8 mouse cellular contexts compared by ENCODE assay signal in genomic region chr5:135834769-135835491, GRCm38 (mm10). TPM values are rescaled to one million over a fixed set of nuclear protein-coding genes. Genes with fewer than 3 reads are reported as not detected.
DNase-seq lines count a peak whose midpoint lies in the region; ATAC-seq lines count a peak whose summit lies in the region.

No protein-coding gene starts in this region.

- H3K4me3 ChIP-seq in forebrain, embryonic 13.5 days, result peak overlapping the region; percentile 50
- H3K4me3 ChIP-seq in hindbrain, embryonic 11.5 days (ENCODE audit: low read depth, low read length), result peak overlapping the region; percentile 44
- peak overlapping the region; percentile 55 for H3K4me3 ChIP-seq in lung, embryonic 16.5 days (ENCODE audit: low read length)

- peak overlapping the region; percentile 4 for H3K27ac ChIP-seq in forebrain, embryonic 13.5 days
- H3K27ac ChIP-seq in hindbrain, embryonic 11.5 days (ENCODE audit: low read depth, low read length), result 0 out of 2 replicates have a peak overlapping the region, but pooled peaks have one; percentile 49
- H3K27ac ChIP-seq in lung, embryonic 16.5 days (ENCODE audit: low read length), result no peak overlapping the region

- no peaks in the 10 kb centered on the region for H3K9me3 ChIP-seq in forebrain, embryonic 13.5 days (replicated peaks)
- H3K9me3 ChIP-seq in hindbrain, embryonic 11.5 days (ENCODE audit: control insufficient read depth, low read length), result no peaks in the 10 kb centered on the region
- H3K9me3 ChIP-seq in lung, embryonic 16.5 days (ENCODE audit: control insufficient read depth, low read length), result no peaks in the 10 kb centered on the region

- peak overlapping the region; percentile 68 for H3K9ac ChIP-seq in forebrain, embryonic 13.5 days
- peak overlapping the region; percentile 49 for H3K9ac ChIP-seq in hindbrain, embryonic 11.5 days (ENCODE audit: low read depth, low read length)
- peak overlapping the region; percentile 49 for H3K9ac ChIP-seq in lung, embryonic 16.5 days (ENCODE audit: low read length)

- peaks cover 27% of the 10 kb centered on the region for H3K4me1 ChIP-seq in forebrain, embryonic 13.5 days
- peaks cover 5% of the 10 kb centered on the region; the same call in 1 of the 2 replicates for H3K4me1 ChIP-seq in hindbrain, embryonic 11.5 days (replicated peaks; ENCODE audit: control insufficient read depth, insufficient read depth, low read length)
- peaks cover 11% of the 10 kb centered on the region for H3K4me1 ChIP-seq in lung, embryonic 16.5 days (replicated peaks; ENCODE audit: control insufficient read depth, insufficient read depth, low read length)

- DNase-seq in Muller cell, postnatal 12 days (ENCODE audit: inconsistent ontology term), result peak; percentile 85
- DNase-seq in c-Kit-positive CD71-positive TER-119-positive erythroid progenitor cells, embryonic 14.5 days (ENCODE audit: low spot score), result peak; percentile 75
- DNase-seq in hindbrain, embryonic 11.5 days (ENCODE audit: low spot score), result peak; percentile 93
- peak; percentile 67 to 73 for DNase-seq in layer of hippocampus, postnatal 10 days (ENCODE audit: low spot score in 2 of 2)
- DNase-seq in ovary, postnatal 14 days (ENCODE audit: low spot score), result peak; percentile 44
- DNase-seq in thymus, postnatal 10 days (ENCODE audit: low spot score in 2 of 2), result peak; percentile 22 to 29

- peak overlapping the region; percentile 89 for H3K4me2 ChIP-seq in forebrain, embryonic 13.5 days
- peak overlapping the region; percentile 77 for H3K4me2 ChIP-seq in hindbrain, embryonic 11.5 days (replicated peaks; ENCODE audit: low read depth, low read length)
- peak overlapping the region; percentile 89 for H3K4me2 ChIP-seq in lung, embryonic 16.5 days (ENCODE audit: low read depth, low read length)

- under 1% methylated on average over 47 of the region's 47 CpGs for WGBS in forebrain, embryonic 13.5 days
- WGBS in hindbrain, embryonic 11.5 days, result 1% methylated on average over 47 of the region's 47 CpGs
- WGBS in lung, embryonic 16.5 days, result 1% methylated on average over 47 of the region's 47 CpGs

- H3K36me3 ChIP-seq in forebrain, embryonic 13.5 days (ENCODE audit: poor library complexity, severe bottlenecking), result no peaks in the 10 kb centered on the region
- H3K36me3 ChIP-seq in hindbrain, embryonic 11.5 days (ENCODE audit: control insufficient read depth, insufficient read depth, low read length), result no peaks in the 10 kb centered on the region
- H3K36me3 ChIP-seq in lung, embryonic 16.5 days (ENCODE audit: control insufficient read depth, insufficient read depth, low read length), result no peaks in the 10 kb centered on the region

- ATAC-seq in forebrain, embryonic 13.5 days, result peak; percentile 93
- peak; percentile 91 for ATAC-seq in hindbrain, embryonic 11.5 days (ENCODE audit: low FRiP score)
- ATAC-seq in lung, embryonic 16.5 days (ENCODE audit: low read depth), result peak; percentile 91

- H3K27me3 ChIP-seq in forebrain, embryonic 13.5 days, result peaks cover 16% of the 10 kb centered on the region; the same call in 1 of the 2 replicates
- H3K27me3 ChIP-seq in hindbrain, embryonic 11.5 days (ENCODE audit: control insufficient read depth, insufficient read depth, low read length), result no peaks in the 10 kb centered on the region; the same call in 1 of the 2 replicates
- peaks cover 7% of the 10 kb centered on the region; the same call in 1 of the 2 replicates for H3K27me3 ChIP-seq in lung, embryonic 16.5 days (ENCODE audit: control insufficient read depth, insufficient read depth, low read depth, low read length)

RNA-seq across cellular contexts. Expression of gene Srrm3, which starts 28.2 kb away (rescaled TPM):
- 45.8 and 52.8 TPM in 2 replicates for polyA plus RNA-seq in forebrain, embryonic 13.5 days (2015; fragmentation: Nextera tagmentation; extraction: Ambion mirVana)
- polyA plus RNA-seq in hindbrain, embryonic 11.5 days (2014; fragmentation: Nextera tagmentation; extraction: Ambion mirVana), result 33.2 and 39.8 TPM in 2 replicates
- total RNA-seq in layer of hippocampus, postnatal 10 days (2021), result 10 to 100 TPM; 62.6 to 72.2 TPM
- polyA plus RNA-seq in lung, embryonic 16.5 days (2015; fragmentation: Nextera tagmentation; extraction: Ambion mirVana), result 0.35 and 0.57 TPM in 2 replicates

RNA-seq across cellular contexts. Expression of gene Hspb1, which starts 52.8 kb away (rescaled TPM):
- polyA plus RNA-seq in forebrain, embryonic 13.5 days (2015; fragmentation: Nextera tagmentation; extraction: Ambion mirVana), result 3.9 and 4.3 TPM in 2 replicates
- 16.6 and 26.1 TPM in 2 replicates for polyA plus RNA-seq in hindbrain, embryonic 11.5 days (2014; fragmentation: Nextera tagmentation; extraction: Ambion mirVana)
- 1 to 10 TPM; 4.2 to 6.1 TPM for total RNA-seq in layer of hippocampus, postnatal 10 days (2021)
- 126 and 127 TPM in 2 replicates for polyA plus RNA-seq in lung, embryonic 16.5 days (2015; fragmentation: Nextera tagmentation; extraction: Ambion mirVana)

RNA-seq across cellular contexts. Expression of gene Mdh2, which starts 56.6 kb away (rescaled TPM):
- 558 and 564 TPM in 2 replicates for polyA plus RNA-seq in forebrain, embryonic 13.5 days (2015; fragmentation: Nextera tagmentation; extraction: Ambion mirVana)
- polyA plus RNA-seq in hindbrain, embryonic 11.5 days (2014; fragmentation: Nextera tagmentation; extraction: Ambion mirVana), result 620 and 621 TPM in 2 replicates
- 100 to 1,000 TPM; 469 to 476 TPM for total RNA-seq in layer of hippocampus, postnatal 10 days (2021)
- polyA plus RNA-seq in lung, embryonic 16.5 days (2015; fragmentation: Nextera tagmentation; extraction: Ambion mirVana), result 433 and 434 TPM in 2 replicates

RNA-seq across cellular contexts. Expression of gene Styxl1, which starts 56.7 kb away (rescaled TPM):
- 0.26 and 0.41 TPM in 2 replicates for polyA plus RNA-seq in forebrain, embryonic 13.5 days (2015; fragmentation: Nextera tagmentation; extraction: Ambion mirVana)
- 0.36 and 0.54 TPM in 2 replicates for polyA plus RNA-seq in hindbrain, embryonic 11.5 days (2014; fragmentation: Nextera tagmentation; extraction: Ambion mirVana)
- under 1 TPM; 0.55 to 0.87 TPM for total RNA-seq in layer of hippocampus, postnatal 10 days (2021)
- polyA plus RNA-seq in lung, embryonic 16.5 days (2015; fragmentation: Nextera tagmentation; extraction: Ambion mirVana), result 0.84 and 1.2 TPM in 2 replicates

Comparison
In these comparisons a context has a peak if more than half of its experiments do, and no peak if none do; other contexts are left out.
1. DNase-seq: peak in every context shown above with its lines; median percentile 93 in hindbrain, embryonic 11.5 days; 85 in Muller cell, postnatal 12 days; 75 in c-Kit-positive CD71-positive TER-119-positive erythroid progenitor cells, embryonic 14.5 days; 70 in layer of hippocampus, postnatal 10 days; 44 in ovary, postnatal 14 days; 26 in thymus, postnatal 10 days.
2. RNA of gene Srrm3, which starts 28.2 kb away (polyA plus RNA-seq): 45.8 to 52.8 TPM in forebrain, embryonic 13.5 days and 33.2 to 39.8 TPM in hindbrain, embryonic 11.5 days; 0.35 to 0.57 TPM in lung, embryonic 16.5 days; every median in the first group is over 10 times any median in the second.
3. Peak in every context shown above with its lines, with median percentiles within 50 percentile points of each other: ATAC-seq, H3K4me2 ChIP-seq, H3K4me3 ChIP-seq and H3K9ac ChIP-seq.